Mouse (Mus musculus) megakaryocyte progenitor cell, adult 5-6 weeks (primary cell): ENCODE measurements around the gene Tdg. TPM values are rescaled to one million over a fixed set of nuclear protein-coding genes. Genes with fewer than 3 reads are reported as not detected.
A peak's percentile ranks its signal among the peaks of the same experiment; 100 is the strongest.

Experiments
- ATAC-seq: replicated peaks from 2 replicates; pipeline ENCODE4 v1.8.0; 2016; ENCODE audit warnings: mild to moderate bottlenecking, moderate TSS enrichment, inconsistent platforms; ENCODE audit not compliant: poor library complexity
- total RNA-seq, 2 experiments: library from RNA; stranded (forward) in 1 of 2; stranded (reverse) in 1 of 2; fragments of 157-497, 149-512 nt in 1 of 2; fragments of 200-1000 nt in 1 of 2; gene quantifications; 2 replicates each; pipeline versions ENCODE4 v1.2.3 to v1.2.4; 2015 to 2017

Tdg gene
- total RNA-seq, 2 experiments from 2014 or later, result 49.4 to 84.1 TPM

DNA sequence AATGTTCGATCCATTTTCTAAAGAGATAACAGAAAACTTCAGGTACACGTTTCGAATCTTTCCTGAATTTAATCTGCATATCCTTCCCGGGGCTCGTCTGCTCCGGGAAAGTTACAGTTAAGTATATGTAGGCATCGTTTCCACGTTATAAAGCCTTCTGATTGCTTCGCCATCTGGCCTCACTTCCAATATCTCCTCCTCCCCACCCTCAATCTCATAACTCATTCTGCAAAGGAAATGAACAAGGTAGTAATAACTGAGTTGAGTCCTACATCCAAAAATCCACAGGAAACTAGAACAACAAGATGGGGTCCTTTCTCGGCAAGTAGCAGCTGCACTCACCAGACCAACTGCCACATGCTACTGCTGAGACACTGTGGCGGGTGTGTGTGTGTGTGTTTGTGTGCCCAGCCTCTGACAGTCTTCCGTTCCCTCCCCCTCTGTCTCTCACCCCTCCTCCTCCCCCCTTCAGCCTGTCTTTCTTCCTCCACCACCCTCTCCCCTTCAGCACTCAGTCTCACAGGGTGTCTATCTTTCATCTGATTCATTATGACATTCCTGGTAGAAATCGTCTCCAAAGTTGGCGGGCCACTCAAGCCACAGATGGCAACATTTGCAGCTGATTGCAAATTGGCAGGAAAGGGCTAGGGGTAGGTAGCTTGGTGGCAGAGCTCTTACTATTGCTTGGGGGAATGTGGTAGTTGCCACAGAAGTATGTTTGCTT is 32.8 kb downstream of the Tdg start:
- ATAC-seq, result peak; percentile 57

DNA sequence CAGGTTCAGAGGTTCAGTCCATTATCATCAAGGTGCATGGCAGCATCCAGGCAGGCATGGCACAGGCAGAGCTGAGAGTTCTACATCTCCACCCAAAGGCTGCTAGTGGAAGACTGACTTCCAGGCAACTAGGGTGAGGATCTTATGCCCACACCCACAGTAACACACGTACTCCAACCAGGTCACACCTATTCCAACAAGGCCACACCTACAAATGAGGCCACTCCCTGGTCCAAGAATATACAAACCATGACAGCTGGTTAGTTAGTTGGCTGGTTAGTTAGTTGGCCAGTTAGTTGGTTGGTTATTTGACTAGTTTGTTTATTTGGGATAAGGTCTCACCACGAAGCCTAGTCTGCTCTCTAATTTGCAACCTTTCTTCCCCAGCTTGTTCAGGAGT is 33.7 kb downstream of the Tdg start:
- ATAC-seq, result no peak

GRCm38 (mm10) chr10:82665951-82666350 is 36.3 kb downstream of the Tdg start:
- no peak for ATAC-seq

DNA sequence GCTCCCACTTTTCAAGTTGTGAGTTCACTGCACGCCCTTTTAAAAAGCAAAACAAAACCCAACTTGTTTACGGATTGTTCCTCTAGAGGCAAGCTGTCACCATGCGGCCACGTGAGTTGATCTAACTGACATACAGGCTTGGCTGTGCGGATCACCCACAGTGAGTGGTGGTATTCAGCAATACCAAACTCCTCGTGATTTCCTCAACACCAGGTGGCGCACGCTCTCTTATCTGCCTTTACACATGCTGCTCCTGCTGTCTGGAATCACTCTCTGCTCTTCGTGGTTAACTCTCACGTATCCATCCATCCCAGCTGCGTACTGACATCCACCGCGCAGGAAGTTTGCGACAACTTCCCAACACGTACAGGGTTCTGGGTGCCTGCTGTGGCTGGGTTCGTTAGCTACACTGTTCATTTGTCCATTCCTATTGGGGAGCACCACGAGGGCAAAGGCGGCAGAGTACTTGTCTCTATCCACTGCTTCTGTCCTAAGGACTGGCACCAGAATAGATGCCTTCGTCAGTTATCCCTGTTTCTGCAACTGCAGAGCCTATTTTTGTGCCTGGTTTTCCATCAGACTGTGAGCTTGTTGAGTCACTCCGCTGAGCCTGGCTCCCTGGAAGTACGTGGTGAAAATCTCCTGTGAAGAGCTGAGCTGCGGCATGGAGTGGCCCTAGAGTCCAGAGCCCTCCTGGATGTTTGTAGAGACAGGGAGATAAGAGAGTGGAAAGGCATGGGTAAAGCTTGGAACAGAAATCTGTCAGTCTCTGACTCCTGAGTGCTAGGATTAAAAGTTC is 37.0 kb downstream of the Tdg start:
- peak; percentile 84 for ATAC-seq

GRCm38 (mm10) chr10:82670205-82670604 is 40.6 kb downstream of the Tdg start:
- ATAC-seq, result peak; percentile 30

DNA sequence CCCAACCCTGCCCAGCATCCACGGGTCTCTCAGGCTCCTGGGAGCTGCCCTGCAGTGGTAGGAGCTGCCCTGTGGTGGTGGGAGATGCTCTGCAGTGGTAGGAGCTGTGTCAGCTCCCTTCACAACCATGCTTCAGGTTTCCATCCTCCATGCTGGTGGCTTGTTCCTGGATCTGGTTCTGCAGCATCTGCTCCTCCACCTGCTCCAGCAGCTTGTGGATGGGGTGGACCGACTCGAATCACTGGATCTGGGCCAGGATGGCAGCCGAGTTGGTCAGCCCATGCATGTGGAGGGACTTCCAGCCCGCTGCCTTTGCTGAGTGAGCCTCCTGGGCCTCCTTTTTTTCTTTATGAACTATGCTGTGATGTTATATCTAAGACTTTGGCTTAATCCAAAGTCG is 47.3 kb downstream of the Tdg start:
- no peak for ATAC-seq

GRCm38 (mm10) chr10:82680769-82681168 is 51.1 kb downstream of the Tdg start:
- ATAC-seq, result no peak

GRCm38 (mm10) chr10:82681639-82682038 is 52.0 kb downstream of the Tdg start:
- ATAC-seq, result no peak

GRCm38 (mm10) chr10:82685440-82685839 is 55.8 kb downstream of the Tdg start:
- peak; percentile 87 for ATAC-seq

GRCm38 (mm10) chr10:82689681-82690211 is 60.1 kb downstream of the Tdg start:
- ATAC-seq, result 0 out of 2 replicates have a peak, but pooled peaks have one; percentile 15

- peak; percentile 45 for ATAC-seq
Observed at GRCm38 (mm10) chr10:82690494-82690893, 60.9 kb downstream of the Tdg start, which contains the start of gene Glt8d2. TSS of gene Glt8d2 (minus strand) at chr10:82690650.

DNA sequence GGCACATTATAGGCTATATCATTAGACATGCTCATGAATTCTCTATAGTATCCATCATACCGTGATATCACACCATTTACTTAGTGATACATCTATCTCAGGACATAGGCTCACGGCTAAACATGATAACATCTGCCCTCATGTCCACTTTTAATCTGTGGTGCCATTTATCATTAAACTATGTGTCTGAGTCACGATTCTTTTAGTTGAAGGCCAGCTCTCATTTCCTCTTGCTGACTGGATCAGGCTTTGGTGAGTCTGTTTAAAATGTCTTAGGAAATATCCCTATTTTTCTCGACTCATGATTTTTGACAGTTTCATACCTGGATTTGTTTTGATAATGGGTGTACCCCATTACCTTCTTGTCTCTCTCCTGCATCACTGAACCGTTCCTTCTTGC is 66.3 kb downstream of the Tdg start, which contains the start of gene Hcfc2:
Gene Hcfc2 (plus strand): TSS at position 205 of the 400 bp plus-strand sequence.
- no peak for ATAC-seq

DNA sequence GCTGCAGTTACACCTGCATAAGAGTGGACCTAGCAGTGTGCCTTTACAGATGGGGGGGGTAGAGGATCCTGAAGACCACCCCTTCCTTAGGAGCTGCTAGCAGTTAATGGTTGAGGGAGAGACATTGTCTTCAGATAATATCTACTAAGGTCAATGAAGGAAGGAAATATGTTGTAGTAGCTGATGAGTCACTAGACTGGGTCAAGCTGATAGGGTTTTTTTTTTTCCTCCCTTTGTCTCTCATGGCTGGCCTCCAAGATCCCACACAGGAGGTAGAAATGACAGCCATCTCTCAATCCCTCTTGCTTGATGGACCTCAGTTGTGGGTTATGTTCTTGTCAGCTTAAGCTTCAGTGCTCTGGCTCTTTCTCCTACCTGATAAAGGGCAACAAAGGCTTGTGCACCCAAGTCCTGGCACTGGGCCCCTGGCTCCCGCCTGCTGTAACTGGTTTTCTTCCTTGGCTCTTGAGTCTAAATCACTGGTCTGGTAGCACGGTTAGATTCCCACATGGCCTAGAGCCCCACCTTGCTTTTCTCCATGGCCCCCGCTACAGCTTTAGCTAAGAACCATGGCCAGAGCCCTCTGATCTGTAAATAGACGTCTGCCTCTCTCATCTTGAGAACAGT is 66.9 kb downstream of the Tdg start:
- ATAC-seq, result peak; percentile 34

- ATAC-seq, result peak; percentile 64
Observed at GRCm38 (mm10) chr10:82697305-82697898, 67.8 kb downstream of the Tdg start.

- peak; percentile 55 for ATAC-seq
Observed at GRCm38 (mm10) chr10:82698712-82699261, 69.2 kb downstream of the Tdg start.

GRCm38 (mm10) chr10:82699296-82699941 is 69.8 kb downstream of the Tdg start:
- peak; percentile 36 for ATAC-seq
